Mouse (Mus musculus): Measurements from ENCODE around the gene Oxct2a. TPM values are rescaled to one million over a fixed set of nuclear protein-coding genes. Genes with fewer than 3 reads are reported as not detected.

Gene Oxct2a
- polyA plus RNA-seq, 1 experiment from 2014 or later, result 0.18 TPM

- H3K4me3 ChIP-seq (ENCODE audit: low read depth, low read length), result no peak overlapping the region
- H3K4me1 ChIP-seq (replicated peaks; ENCODE audit: control insufficient read depth, insufficient read depth, low read length), result peaks cover 8% of the 10 kb centered on the region
- no peak overlapping the region for H3K4me2 ChIP-seq
- WGBS, result 61% methylated on average over 3 of the region's 3 CpGs
- no peaks in the 10 kb centered on the region for H3K27me3 ChIP-seq (replicated peaks; ENCODE audit: control insufficient read depth, insufficient read depth, low read length)
- no peak overlapping the region for H3K9ac ChIP-seq (ENCODE audit: low read depth, low read length)
- DNase-seq (ENCODE audit: low spot score) (no peak), ATAC-seq (replicated peaks; ENCODE audit: low FRiP score) (no peak)
- H3K36me3 ChIP-seq (ENCODE audit: control insufficient read depth, insufficient read depth, low read length), result peaks cover 7% of the 10 kb centered on the region
- H3K27ac ChIP-seq (ENCODE audit: low read depth, low read length), result no peak overlapping the region
- no peaks in the 10 kb centered on the region for H3K9me3 ChIP-seq (ENCODE audit: control insufficient read depth, low read length)
These were observed 43.3 kb downstream of the Oxct2a start for GRCm38 (mm10) chr4:123280117-123280516.

Other genes with a start within 250 kb of the Oxct2a start
- gene Bmp8b, start 218.5 kb downstream of the Oxct2a start, polyA plus RNA-seq (2014; fragmentation: Nextera tagmentation; extraction: Ambion mirVana), result 1.7 and 2.2 TPM in 2 replicates
- not detected in 2 replicates for gene Oxct2b, start 207.4 kb downstream of the Oxct2a start, polyA plus RNA-seq (2014; fragmentation: Nextera tagmentation; extraction: Ambion mirVana)
- 108 and 110 TPM in 2 replicates for gene Ppie, start 183.7 kb downstream of the Oxct2a start, polyA plus RNA-seq (2014; fragmentation: Nextera tagmentation; extraction: Ambion mirVana)
- gene Hpcal4, start 140.4 kb downstream of the Oxct2a start, polyA plus RNA-seq (2014; fragmentation: Nextera tagmentation; extraction: Ambion mirVana), result 0.32 and 0.48 TPM in 2 replicates
- gene Nt5c1a, start 122.1 kb downstream of the Oxct2a start, polyA plus RNA-seq (2014; fragmentation: Nextera tagmentation; extraction: Ambion mirVana), result not detected in 2 replicates
- gene Heyl, start 90.1 kb downstream of the Oxct2a start, polyA plus RNA-seq (2014; fragmentation: Nextera tagmentation; extraction: Ambion mirVana), result 2.4 and 2.5 TPM in 2 replicates
- 119 and 147 TPM in 2 replicates for gene Pabpc4, start 61.3 kb downstream of the Oxct2a start, polyA plus RNA-seq (2014; fragmentation: Nextera tagmentation; extraction: Ambion mirVana)
- 0.42 and 0.63 TPM in 2 replicates for gene Bmp8a, start 19.6 kb upstream of the Oxct2a start, polyA plus RNA-seq (2014; fragmentation: Nextera tagmentation; extraction: Ambion mirVana)